Mouse (Mus musculus) NIH3T3 (cell line): ENCODE results near the gene Eln.
A peak's percentile ranks its signal among the peaks of the same experiment; 100 is the strongest.

Experiments
- DNase-seq: peaks from one replicate; pipeline ENCODE4 v3.0.0-alpha.2; 2012; ENCODE audit warnings: low read depth

Gene Eln

GRCm38 (mm10) chr5:134746890-134747511 is at the start of gene Eln:
Gene Eln (minus strand): TSS chr5:134747323.
- peak; percentile 41 for DNase-seq

GRCm38 (mm10) chr5:134790080-134790995 is 43.2 kb upstream of the Eln start:
- no peak for DNase-seq

GRCm38 (mm10) chr5:134788237-134788636 is 41.1 kb upstream of the Eln start:
- DNase-seq = no peak

GRCm38 (mm10) chr5:134785691-134786371 is 38.7 kb upstream of the Eln start:
- no peak for DNase-seq

GRCm38 (mm10) chr5:134783794-134784193 is 36.7 kb upstream of the Eln start:
- DNase-seq = no peak

- DNase-seq = no peak
Observed at GRCm38 (mm10) chr5:134780963-134781362, 33.8 kb upstream of the Eln start.

GRCm38 (mm10) chr5:134780146-134780545 is 33.0 kb upstream of the Eln start:
- no peak for DNase-seq

GRCm38 (mm10) chr5:134776551-134776950 is 29.4 kb upstream of the Eln start:
- DNase-seq = no peak

- peak; percentile 8 for DNase-seq
Observed at GRCm38 (mm10) chr5:134772522-134772921, 25.4 kb upstream of the Eln start.

GRCm38 (mm10) chr5:134771750-134772149 is 24.6 kb upstream of the Eln start:
- DNase-seq = no peak

- DNase-seq = no peak
Observed at GRCm38 (mm10) chr5:134769181-134769580, 22.1 kb upstream of the Eln start.

- no peak for DNase-seq
Observed at GRCm38 (mm10) chr5:134765441-134765840, 18.3 kb upstream of the Eln start.

- no peak for DNase-seq
Observed at GRCm38 (mm10) chr5:134763326-134763725, 16.2 kb upstream of the Eln start.

- DNase-seq = no peak
Observed at GRCm38 (mm10) chr5:134761409-134762124, 14.4 kb upstream of the Eln start.

- no peak for DNase-seq
Observed at GRCm38 (mm10) chr5:134756031-134756430, 8.9 kb upstream of the Eln start.

- DNase-seq = no peak
Observed at GRCm38 (mm10) chr5:134754096-134754495, 7.0 kb upstream of the Eln start.

GRCm38 (mm10) chr5:134750469-134750868 is 3.3 kb upstream of the Eln start:
- DNase-seq = no peak

- DNase-seq = peak; percentile 78
Observed at GRCm38 (mm10) chr5:134747947-134748618, 960 bp upstream of the Eln start.

GRCm38 (mm10) chr5:134747512-134747893 is 380 bp upstream of the Eln start:
- peak; percentile 79 for DNase-seq

GRCm38 (mm10) chr5:134746201-134746600 is 922 bp downstream of the Eln start:
- DNase-seq = no peak

GRCm38 (mm10) chr5:134745801-134746200 is 1.3 kb downstream of the Eln start:
- no peak for DNase-seq

- no peak for DNase-seq
Observed at GRCm38 (mm10) chr5:134745000-134745399, 2.1 kb downstream of the Eln start.
